Mouse (Mus musculus) fibroblast of lung, adult 2 months (primary cell): Measurements from ENCODE around the gene Ephb2.

Experiments used
- DNase-seq: peaks from one replicate; pipeline ENCODE4 v3.0.0-alpha.2; 2011; ENCODE audit warnings: low read depth

Gene Ephb2

DNA sequence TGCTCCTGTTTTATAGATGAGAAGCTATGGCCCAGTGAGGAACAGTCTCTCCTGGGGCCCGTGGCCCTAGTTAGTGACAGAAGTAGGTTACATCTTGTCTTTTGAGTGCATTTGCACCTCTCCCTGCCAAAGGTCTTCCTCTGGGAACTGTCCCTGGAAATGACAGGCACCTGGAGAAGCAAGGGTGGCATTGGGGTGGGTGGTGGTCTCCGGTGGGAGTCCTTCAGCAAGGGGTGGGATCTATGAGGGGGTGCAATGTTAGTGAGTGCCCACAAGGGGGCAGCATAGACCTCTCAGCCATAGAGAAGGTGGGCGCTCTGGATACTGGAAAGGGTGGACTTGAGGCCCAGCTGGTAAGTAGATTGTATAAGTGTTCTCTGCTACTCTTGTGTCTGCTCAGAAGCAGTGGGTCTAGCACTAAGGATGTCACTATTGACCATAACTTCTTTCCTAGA is 184.4 kb downstream of the Ephb2 start:
- no peak for DNase-seq

DNA sequence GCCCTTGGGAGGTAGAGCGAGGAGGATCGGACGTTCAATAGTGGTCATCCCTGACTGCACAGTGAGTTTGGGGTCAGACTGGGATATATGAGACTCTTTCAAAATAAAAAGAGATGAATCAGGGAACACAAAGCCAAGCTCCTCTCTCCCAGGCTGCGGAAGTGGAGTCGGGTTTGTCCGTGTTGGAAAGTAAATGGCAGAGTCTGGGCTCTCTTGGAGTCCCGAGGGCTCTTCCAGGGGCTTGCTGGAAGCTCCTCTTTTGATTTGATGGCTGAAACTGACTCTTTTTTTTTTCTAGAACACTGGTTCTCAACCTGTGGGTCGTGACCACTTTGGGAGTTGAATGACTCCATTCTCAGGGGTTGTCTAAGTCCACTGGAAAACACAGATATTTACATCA is 185.5 kb downstream of the Ephb2 start:
- peak; percentile 86 for DNase-seq

DNA sequence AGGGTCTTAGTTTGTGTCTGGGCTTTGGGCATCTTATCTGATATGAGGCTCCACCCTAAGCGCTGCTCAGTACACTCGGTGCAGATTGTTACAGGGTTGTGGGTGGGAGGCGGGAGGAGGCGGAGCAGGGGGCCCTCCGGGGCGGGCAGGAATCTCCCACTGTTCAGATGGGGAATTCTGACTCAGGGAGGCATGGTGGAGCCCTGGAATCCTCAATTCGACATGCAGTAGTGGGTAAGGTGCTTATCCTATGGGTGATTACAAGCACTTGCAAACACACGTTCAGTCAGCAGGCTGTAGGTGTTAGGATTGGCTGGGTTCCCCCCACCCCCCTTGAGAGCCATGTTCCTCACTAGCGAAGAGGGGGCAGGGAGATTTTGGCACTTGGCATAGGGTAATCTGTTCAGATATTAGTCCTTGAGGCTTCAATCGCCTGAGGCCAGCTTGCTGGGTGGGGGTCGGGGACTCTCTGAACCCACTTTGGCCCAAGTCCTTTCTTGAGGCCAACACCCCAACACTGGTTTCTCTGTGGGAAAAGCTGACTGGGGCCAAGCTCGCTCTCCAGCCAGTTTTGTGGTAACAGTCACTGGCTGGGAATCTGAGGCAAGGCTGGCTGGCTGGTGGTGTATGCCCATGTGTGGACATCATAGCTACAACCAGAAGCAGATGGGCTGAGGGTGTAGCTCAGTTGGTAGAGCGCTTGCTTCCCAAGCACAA is 186.2 kb downstream of the Ephb2 start:
- peak; percentile 98 for DNase-seq

DNA sequence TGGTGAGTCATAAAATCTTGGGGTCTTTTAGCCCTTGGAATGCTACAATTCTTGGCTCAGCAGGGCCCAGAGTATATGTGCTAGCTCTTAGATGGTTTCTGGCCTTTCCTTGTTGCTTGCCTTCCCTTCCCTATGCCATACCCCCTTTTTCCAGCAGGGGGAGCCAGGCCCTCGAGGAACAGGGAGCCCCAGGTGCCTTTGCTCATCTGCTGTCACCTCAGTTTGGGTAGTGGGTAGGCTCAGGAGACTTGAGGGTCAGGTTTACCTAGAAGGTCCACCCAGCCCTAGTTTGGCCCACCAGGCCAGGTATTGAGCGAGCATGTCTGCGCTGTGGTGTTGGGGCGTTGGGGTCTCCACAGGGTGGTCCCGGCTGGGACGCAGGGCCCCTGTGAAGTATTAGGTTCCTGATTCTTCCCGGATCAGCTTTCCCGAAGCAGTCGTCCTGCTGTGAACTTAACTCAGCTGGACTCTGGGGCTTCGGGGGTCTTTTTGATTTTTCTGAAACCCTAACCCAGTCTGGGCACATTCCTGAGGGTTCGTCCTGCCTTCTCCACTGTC is 186.8 kb downstream of the Ephb2 start:
- peak; percentile 62 for DNase-seq

DNA sequence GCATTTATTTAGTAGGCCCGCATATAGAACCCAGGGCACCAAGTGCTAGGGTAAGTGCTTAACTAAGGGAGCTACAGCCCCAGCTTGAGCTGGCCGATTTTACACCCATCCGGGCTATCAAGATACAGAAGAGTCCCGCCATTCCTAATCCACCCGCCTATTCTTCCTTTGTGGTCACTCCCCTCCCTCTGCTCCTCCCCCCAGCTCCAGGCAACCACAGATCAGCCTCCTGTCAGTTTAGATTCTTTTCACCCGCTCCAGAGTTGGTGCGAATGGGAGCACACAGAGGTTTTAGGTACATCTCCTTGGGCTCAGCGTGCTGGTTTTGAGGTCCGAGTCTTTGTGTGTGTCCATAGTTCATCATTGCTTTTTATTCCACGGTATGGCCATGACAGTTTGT is 196.9 kb downstream of the Ephb2 start:
- no peak for DNase-seq

DNA sequence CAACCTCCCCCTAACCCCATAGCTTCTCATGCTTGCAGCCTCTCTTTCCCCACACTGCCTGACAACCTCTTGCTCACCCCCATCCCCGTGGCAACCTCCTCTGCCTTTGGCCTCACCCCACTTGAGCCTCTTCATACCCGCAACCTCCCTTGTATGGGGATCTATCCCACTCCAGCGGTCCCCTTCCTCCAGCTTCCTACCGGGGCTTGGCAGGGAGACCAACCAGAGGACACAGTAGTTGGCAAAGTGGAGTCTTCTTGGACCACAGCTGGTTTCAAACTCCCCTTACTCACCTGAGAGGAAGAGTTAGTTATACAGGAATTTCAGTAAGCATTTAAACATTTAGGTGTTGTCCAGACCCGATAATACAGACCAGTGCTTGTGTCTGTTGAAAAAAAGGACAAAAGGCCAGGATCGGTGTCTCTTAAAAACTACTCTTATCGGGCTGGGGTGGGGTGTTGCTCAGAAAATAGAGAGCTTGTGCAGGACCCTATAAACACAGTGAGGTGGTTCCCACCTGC is 197.5 kb downstream of the Ephb2 start:
- no peak for DNase-seq

DNA sequence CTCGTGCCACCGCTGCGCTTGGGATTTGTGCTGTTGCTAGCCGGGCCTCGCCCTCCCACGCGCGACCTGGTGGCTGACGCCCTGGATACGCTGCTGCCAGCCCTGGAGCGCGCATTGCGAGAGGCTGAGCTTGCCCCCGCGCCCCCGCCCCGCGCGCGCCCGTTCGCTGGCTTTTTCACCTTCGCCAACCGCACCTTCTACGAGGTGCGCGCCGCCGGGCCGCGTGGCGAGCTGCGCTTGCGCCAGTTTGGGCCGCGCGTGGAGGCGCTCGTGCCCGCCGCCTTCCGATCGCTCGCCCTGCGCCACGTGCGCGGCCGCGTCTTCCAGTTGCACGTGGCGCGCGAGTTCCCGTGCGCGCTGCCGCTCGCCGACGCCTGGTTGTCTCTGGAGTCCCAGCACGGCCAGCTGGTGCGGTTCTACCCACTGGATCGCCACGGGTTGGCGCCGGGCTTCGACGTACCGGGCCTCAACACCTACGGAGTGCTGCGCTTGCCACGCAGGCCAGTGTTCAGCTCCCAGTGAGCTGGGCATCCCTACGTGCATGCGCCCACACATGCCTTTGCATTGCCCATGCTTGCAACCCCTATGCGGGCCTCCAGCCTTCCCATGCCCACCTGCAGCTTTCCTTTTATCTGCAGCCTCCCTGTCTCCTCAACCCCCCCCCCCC is 198.1 kb downstream of the Ephb2 start:
- DNase-seq, result no peak

DNA sequence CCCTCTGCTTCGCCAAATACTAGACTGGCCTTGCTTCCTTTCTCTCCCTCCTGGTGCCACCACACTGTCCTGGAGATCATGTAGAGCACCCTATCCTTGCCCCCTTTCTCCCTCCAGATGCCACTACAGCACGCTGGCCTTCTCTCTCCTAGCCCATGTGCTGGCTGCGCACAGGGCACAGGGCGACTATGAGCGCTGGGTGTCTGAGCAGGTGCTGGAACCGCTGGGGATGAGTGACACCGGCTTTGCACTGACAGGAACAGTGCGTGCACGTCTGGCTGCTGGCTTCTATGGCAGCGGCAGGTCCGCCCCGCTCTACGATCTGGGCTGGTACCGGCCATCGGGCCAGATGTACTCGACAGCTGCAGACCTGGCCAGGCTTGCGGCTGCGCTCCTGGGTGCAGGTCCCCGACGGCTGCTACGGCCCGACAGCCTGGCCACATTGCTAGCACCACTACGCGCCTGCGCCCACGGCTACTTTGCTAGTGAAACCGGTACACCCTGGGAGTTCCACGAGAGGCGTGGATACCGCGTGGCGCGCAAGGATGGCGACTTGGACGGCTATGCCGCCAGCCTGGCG is 198.7 kb downstream of the Ephb2 start:
- no peak for DNase-seq

DNA sequence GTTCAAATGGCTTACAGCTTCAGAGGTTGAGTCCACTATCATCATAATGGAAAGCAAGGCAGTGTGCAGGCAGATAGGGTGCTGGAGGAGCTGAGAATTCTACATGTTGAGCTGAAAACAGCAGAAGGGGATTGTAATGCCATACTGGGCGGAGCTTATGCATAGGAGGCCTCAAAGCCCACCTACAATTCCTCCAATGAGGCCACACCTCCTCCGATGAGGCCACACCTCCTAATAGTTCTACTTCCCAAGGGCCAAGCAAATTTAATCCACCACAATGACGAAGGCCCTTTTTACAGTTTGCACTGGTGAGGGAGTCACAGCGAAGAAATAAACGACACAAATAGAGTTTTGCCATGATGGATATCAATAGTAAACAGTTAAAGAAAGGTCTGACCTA is 199.3 kb downstream of the Ephb2 start:
- DNase-seq, result no peak

DNA sequence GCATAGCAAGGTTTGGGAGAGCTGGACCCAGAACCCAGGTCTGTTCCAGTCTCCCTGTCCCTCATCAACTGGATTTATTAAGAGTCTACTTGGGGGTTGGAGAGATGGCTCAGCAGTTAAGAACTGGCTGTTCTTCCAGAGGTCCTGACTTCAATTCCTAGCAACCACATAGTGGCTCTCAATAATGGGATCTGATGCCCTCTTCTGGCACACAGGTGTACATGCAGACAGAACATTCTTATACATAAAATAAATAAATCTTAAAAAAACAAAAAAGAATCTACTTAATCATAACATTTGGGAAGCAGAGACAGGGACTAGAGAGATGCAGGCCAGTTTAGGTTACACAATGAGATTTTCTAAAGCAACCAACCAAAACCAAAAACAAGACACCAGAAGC is 199.8 kb downstream of the Ephb2 start:
- DNase-seq, result no peak

DNA sequence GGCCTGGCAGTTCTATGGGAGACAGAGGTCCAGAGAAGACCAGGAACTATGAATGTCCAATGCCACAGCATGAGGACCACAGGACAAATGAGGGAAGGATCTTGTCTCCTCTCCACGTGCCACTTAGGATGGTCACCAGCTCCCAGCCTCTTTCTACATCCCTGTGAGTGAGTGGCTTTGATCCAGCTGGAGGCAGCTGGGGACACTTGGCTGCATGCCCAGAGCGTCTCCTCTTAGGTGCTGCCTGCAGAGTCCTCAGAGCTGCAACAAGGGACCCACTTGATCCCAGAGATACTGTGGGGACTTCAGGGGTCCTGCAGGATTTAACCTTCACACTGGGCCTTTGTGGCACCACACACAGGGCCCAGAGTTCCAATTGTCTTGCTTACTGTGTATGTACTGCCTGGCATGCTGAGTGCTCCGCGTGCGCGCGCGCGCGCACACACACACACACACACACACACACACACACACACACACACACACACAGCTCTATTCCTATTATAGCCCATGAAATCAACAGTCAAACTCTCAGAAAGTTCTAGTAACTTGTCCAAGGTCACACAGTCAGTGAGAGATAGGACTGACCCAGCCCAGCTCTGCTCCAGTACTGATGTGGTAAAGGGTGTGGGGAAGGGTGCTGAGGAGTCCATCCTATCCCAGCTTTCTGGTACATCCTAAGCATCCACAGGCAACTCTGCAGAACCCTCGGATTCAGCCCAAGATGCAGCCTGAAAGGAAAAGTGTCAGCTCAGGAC is 204.4 kb downstream of the Ephb2 start:
- DNase-seq, result no peak

DNA sequence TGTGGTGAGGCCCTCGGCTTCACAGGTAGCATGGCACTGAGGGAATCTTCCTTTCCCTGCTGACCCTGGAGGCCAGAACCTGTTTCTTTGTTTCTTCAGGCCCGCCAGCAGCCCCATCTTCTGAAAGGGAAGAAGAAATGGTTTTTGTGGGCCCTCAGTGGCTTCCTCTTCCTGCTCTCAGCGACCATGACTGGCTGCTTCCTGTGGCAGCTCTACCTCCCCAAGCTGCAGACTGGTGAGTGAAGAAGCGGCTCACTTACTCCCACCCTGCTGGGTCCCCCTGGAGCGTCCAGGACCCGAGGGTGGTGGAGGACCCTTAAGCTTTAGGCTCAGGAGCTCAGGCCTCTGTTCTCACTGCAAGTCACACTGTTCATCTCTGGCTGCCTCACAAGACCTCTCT is 209.2 kb downstream of the Ephb2 start:
- no peak for DNase-seq

DNA sequence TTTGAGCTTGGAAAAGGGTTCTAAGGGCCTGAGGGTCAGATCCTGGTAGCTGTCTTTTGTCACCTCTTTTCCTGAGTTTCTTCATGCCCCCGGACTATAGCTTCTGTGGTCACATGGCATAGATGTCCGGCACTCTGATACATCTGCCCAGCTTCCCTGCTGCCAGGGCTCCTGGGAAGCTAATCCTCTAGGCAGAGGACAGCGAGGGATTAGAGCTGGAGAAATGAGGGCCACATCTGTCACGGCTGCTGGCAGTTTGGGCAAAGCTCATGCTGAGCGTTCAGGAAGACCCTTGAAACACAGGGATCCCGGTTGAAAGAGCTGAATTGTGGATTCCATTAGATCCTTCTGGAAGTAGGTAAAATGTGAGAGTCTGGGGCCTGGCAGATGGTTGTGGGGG is 213.4 kb downstream of the Ephb2 start, which contains the start of gene Lactbl1:
Gene Lactbl1 (plus strand): TSS at position 234 of the 400 bp plus-strand sequence.
- no peak for DNase-seq

DNA sequence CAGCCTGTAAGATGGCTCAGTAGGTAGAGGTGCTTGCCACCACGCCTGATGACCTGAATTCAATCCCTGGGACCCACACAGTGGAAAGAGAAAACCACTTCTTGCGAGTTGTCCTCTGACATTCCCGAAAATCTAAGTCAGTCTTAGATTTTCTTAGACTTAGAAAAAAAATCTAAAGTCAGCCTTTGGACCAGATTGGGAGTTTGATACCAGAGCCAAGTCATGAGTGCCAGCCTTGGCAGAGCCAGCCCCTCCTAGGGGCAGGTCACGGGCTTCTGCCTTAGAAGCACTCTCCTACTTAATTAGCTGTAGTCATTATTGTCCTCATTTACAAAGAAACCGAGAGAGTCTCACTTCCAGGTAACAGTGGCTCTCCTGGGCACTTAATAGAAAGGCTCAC is 213.8 kb downstream of the Ephb2 start:
- DNase-seq, result no peak

DNA sequence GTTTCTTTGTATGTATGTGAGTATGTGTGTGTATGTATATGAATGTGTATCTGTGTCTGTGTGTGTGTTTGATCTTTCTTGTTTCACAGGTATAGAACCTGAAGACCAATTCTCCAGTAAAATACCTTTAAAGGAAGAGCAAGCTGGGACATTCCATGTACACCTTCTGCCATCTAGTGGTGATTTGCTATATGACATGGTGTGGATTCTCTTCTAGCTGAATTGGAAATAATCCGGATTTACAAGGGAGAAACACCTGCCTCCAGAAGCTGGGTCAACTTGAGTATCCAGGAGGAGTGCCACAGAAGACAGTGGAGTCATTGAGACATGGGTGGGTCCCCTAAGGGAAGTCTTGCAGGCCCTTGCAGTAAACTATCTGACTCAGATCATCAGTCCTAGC is 214.5 kb downstream of the Ephb2 start:
- peak; percentile 36 for DNase-seq

DNA sequence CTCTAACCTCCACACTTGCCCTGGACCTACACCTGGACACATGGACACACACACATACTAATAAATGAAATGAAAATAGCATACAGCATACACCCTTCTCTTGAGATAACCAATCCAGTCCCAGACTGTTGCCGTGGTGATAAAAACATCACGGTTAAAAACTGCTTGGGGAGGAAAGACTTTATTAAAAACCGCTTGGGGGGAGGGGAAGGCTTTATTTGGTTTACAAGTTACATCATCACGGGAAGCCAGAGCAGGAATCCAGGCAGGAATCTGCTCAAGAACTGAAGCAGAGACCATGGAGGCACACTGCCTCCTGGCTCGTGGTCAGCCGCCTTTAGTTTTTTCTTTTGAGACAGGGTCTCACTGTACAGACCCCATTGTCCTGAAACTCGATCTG is 222.1 kb downstream of the Ephb2 start:
- no peak for DNase-seq

DNA sequence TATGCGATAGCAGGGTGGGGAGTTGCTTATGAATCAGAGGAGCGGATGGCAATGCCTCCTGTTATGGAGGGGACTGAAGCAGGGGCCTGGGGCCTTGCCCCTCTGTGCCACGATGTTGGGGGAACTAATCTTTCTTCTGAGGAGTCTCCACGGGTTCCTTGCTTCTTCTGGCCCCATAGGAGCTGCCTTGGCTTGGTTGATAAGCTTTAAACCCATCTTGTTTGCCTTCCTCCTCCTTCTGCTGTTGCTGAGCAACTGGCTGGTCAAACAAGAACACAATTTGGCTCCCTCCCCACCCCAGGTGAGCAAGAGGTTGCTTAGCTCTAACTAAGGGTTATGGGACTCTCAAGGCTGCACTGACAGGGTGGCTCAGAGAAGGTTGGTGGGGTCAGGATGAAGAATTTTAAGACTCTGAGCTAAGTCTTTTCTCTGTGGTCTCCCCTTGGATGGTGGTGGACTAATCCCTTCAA is 225.4 kb downstream of the Ephb2 start, which contains the start of gene Tex46:
Gene Tex46 (plus strand): TSS at position 51 of the 470 bp plus-strand sequence.
- no peak for DNase-seq

DNA sequence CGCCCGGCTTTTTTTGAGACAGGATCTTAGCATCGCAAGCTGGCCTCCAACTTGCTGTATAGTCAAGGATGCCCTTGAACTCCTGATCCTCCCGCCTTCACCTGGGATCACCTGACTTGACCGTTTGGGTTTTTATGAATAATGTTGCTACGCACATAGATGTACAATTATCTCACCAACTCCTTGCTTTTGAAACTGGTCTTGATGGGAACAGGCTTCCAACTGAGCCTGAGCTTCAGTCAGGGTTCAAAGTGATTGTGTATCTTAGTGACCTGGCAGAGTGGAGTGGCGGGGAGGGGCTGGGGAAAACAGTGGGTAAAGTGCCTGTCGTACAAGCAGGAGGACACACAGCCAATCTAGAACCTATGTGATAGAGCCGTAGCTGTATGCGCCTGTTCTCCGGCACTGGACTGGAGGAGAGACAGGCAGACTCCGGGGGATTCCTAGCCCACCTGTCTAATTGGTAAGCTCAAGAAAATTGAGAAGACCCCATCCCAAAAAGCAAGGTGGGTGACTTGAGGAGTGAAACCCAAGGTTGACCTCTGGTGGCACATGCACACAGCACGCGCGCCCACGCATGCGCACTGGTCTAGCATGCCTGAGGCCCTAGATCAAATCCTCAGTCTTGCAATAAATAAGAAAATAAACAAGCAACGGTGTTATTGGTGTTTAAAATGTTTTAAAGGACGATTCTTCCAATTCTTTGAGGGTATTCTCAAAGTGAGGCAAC is 229.9 kb downstream of the Ephb2 start:
- DNase-seq, result no peak

DNA sequence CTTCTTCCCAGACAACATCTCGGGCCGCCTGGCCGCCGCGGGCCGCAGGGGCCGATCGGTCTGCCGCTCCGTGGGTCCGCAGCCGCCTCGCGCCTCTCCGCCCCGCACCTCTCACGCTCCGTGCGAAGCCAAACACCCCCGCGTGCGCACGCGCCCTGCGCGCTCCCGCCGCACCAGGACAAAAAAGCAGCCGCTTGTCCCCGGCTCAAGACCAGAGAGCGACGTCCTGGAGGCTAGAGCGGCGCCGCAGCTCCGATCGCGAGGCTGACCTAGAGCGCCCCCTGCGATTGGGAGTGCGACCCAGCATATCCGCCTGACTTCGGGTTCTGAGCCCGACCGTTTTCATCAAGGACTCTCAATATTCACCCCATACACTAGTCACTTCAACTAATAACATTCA is 233.2 kb downstream of the Ephb2 start, which contains the start of gene Kdm1a:
Gene Kdm1a (minus strand): TSS at position 156 of the 400 bp plus-strand sequence.
- peak; percentile 72 for DNase-seq

DNA sequence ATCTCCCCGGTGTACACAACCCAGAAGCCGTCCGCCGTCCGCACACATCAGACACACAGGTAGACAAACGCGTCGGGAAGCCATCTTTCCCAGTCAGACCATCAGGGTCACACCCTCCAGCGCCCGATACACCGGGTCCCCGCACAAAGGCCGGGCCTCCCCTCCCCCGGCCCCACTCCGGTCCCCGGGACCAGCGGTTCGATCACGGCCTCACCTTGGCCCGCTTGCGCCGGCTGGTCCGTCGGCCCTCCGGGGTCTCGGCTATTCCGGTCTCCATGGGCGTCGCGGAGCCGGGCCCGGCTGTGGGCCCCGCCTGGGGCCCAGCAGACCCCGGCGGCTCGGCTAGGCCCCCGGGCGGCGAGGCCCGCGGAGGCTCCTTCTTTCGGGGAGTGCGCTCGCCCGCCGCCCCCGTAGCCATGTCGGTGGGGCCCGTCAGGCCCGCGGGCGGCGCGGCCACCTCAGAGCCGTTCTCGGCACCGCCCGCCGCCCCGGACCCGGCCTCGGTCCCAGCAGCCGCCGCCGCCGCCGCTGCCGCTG is 233.7 kb downstream of the Ephb2 start:
- no peak for DNase-seq

DNA sequence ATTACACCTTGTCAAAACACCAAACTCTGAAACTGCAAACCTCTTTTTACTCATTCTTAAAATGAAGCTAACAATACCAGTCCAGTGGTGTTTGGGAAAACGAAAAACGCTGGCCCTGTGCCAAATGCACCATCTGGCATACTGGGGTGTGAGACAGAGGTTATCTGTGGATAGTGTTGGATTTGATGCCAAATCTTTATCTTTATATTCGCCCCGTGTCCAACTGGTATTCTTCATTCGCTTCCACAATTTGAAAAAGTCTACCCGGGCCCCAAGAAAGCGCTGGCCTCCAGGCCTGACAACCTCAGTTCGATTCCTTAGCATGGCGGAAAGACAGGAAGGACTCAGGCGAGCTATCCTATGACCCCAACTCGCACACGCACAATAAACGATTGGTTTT is 234.3 kb downstream of the Ephb2 start:
- peak; percentile 25 for DNase-seq
